Mouse (Mus musculus) kidney, embryonic 15.5 days (tissue): Measurements from ENCODE around the gene Palld. TPM values are rescaled to one million over a fixed set of nuclear protein-coding genes. Genes with fewer than 3 reads are reported as not detected.
A peak's percentile ranks its signal among the peaks of the same experiment; 100 is the strongest.

Experiments
- ATAC-seq: fragments of 200-750 bp; cut with Nextera tagmentation; replicated peaks from 2 replicates; pipeline ENCODE4 v1.8.0; 2017; ENCODE audit warnings: moderate TSS enrichment; ENCODE audit not compliant: low FRiP score
- H3K27ac ChIP-seq: fragments of 300-500 bp; sonication (generic); 2 replicates; pipeline ENCODE4 v1.5.1; 2015; ENCODE audit warnings: mild to moderate bottlenecking, inconsistent platforms
- H3K27me3 ChIP-seq: fragments of 300-500 bp; sonication (generic); 2 replicates; pipeline ENCODE4 v1.6.1; 2015; ENCODE audit warnings: inconsistent platforms
- H3K36me3 ChIP-seq: fragments of 300-500 bp; sonication (generic); 2 replicates; pipeline ENCODE4 v1.6.1; 2015; ENCODE audit warnings: inconsistent platforms
- H3K4me1 ChIP-seq: fragments of 300-500 bp; sonication (generic); 2 replicates; pipeline ENCODE4 v1.6.1; 2015; ENCODE audit warnings: inconsistent platforms
- H3K4me2 ChIP-seq: fragments of 300-500 bp; sonication (generic); 2 replicates; pipeline ENCODE4 v1.6.1; 2015; ENCODE audit warnings: moderate library complexity, mild to moderate bottlenecking, inconsistent platforms
- H3K4me3 ChIP-seq: fragments of 300-500 bp; sonication (generic); replicated peaks from 2 replicates; pipeline ENCODE4 v1.5.1; 2015; ENCODE audit warnings: mild to moderate bottlenecking, inconsistent platforms
- H3K9ac ChIP-seq: fragments of 300-500 bp; sonication (generic); 2 replicates; pipeline ENCODE4 v1.6.1; 2015; ENCODE audit warnings: mild to moderate bottlenecking, inconsistent platforms
- H3K9me3 ChIP-seq: fragments of 300-500 bp; sonication (generic); replicated peaks from 2 replicates; pipeline ENCODE4 v1.6.1; 2016; ENCODE audit warnings: inconsistent platforms
- WGBS: fragments of 180-500 bp; shearing (Covaris S2); methylation state at CpG from one replicate; pipeline ENCODE4 v1.1.7; 2015; ENCODE audit warnings: mixed read lengths; 5-methylcytosine and 5-hydroxymethylcytosine counted together
- polyA plus RNA-seq: library from polyadenylated mRNA; unstranded; fragments of >200 nt; fragmentation: Nextera tagmentation; extraction: Ambion mirVana; gene quantifications from 2 replicates; pipeline ENCODE4 v1.2.1, GENCODE M21; 2015

Palld gene
- polyA plus RNA-seq, 1 experiment from 2014 or later = 76.7 TPM

DNA sequence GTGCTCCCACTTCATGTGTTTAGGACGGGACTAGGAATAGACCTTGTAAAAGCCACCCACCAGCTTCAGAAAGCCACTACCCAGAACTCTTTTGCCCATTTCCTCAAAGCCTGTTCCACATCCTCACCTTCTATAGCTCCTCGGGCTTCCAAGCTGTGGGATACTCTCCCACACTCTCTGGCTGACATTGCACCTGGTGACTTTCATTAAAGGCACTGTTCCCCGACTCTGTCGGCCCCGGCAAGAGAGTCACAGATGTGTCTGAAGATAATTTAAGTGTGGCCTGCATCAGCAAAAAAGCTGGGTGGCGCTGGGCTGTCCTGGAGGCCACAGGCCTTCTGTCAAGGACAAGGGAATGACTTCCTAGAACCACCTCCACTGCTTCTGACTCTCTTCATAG is 350.3 kb downstream of the Palld start:
- Histone ChIP-seq H3K36me3 (peaks cover 25% of the 10 kb centered on the region), H3K4me3 (no peak overlapping the region), H3K9ac (no peak overlapping the region), H3K27me3 (no peaks in the 10 kb centered on the region), H3K27ac (no peak overlapping the region), H3K4me1 (0 out of 2 replicates have a peak, but pooled peaks cover 12% of the 10 kb centered on the region), H3K9me3 (peaks cover 14% of the 10 kb centered on the region; the same call in 1 of the 2 replicates), H3K4me2 (no peak overlapping the region)
- 48% methylated on average over 6 of the region's 6 CpGs for WGBS
- ATAC-seq = no peak

DNA sequence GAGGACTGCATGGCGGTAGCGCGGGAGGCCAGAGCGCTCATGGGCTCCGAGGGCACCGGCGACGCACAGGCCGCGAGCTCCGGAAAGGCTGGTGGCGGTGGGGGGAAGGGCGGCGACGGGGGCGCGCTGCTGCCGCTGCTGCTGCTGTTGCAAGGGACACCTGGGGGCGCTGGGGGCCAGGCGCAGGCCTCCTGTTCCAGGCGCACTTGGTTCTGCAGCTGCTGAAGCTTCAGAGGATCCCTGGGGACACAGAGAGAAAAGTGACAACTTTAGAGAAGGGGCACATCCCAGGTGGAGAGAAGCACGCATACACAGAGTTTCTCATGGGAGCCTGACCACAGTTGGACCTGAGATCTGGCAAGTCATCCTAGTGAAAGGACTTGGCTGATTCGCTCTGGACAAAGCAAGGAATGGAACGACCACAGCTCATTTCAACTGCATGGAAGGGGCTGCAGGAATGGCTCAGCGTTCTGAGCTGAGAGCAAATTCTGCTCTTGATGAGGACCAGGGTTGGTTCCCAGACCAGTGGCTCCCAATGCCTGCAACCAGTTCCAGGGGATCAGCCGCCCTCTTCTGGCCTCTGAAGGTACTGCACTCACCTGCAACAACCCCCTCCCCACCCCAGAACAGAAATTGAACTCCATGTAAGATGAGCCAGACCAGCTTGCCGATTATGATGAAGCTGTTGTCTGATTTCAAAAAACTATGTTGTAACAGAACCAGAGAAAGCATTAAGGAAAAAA is 352.3 kb downstream of the Palld start:
- no peak overlapping the region for H3K9ac ChIP-seq
- no peak for ATAC-seq
- H3K4me3 ChIP-seq = no peak overlapping the region
- peaks cover 14% of the 10 kb centered on the region; the same call in 1 of the 2 replicates for H3K9me3 ChIP-seq
- H3K27me3 ChIP-seq = no peaks in the 10 kb centered on the region
- no peak overlapping the region for H3K4me2 ChIP-seq
- no peak overlapping the region for H3K27ac ChIP-seq
- H3K4me1 ChIP-seq = 0 out of 2 replicates have a peak, but pooled peaks cover 4% of the 10 kb centered on the region
- 57% methylated on average over 27 of the region's 27 CpGs for WGBS
- peaks cover 25% of the 10 kb centered on the region for H3K36me3 ChIP-seq

- Histone ChIP-seq H3K4me3 (no peak overlapping the region), H3K27ac (no peak overlapping the region), H3K9me3 (peaks cover 14% of the 10 kb centered on the region; the same call in 1 of the 2 replicates), H3K36me3 (peaks cover 25% of the 10 kb centered on the region), H3K4me2 (no peak overlapping the region), H3K27me3 (no peaks in the 10 kb centered on the region), H3K4me1 (0 out of 2 replicates have a peak, but pooled peaks cover 4% of the 10 kb centered on the region), H3K9ac (no peak overlapping the region)
- ATAC-seq = 0 out of 2 replicates have a peak, but pooled peaks have one; percentile 33
- 74% methylated on average over 41 of the region's 41 CpGs for WGBS
These were observed 352.9 kb downstream of the Palld start for GRCm38 (mm10) chr8:61549585-61549984.

DNA sequence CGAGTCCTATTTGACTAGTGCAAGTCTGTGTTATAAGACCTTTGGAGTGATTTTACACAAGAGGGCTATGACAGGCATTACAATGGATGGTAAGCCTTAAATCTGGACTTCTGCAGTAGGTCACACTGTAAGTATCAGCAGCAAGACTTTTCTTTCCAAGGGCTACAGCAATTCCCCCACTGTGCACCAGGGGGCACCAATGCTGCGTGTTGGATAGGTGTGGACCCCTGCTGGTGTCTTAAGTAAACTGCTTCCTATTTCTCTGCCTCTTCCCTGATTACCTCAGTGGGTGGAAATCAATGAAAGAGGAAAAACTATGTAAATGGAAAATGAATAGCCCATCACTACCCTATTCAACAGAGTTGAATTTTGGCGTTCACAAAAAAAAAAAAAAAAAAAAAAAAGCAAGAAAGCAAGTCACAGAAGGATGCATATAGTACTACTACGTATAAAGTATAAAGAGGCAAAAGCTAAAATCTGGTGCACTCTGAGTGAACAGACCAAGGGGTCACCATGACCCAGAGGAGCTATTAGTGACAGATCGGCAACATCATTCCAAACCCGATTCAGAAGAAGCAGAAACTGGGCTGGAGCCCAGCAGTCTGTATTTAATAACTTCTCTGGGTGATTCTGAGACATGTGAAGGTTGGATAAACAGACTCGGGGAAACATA is 362.5 kb downstream of the Palld start:
- Histone ChIP-seq H3K4me2 (no peak overlapping the region), H3K36me3 (peaks cover 26% of the 10 kb centered on the region), H3K9me3 (no peaks in the 10 kb centered on the region), H3K9ac (no peak overlapping the region), H3K27ac (no peak overlapping the region), H3K27me3 (no peaks in the 10 kb centered on the region), H3K4me1 (no peaks in the 10 kb centered on the region), H3K4me3 (no peak overlapping the region)
- peak; percentile 46 for ATAC-seq
- WGBS = 44% methylated on average over 7 of the region's 7 CpGs

- ATAC-seq = no peak
- Histone ChIP-seq H3K36me3 (peaks cover 31% of the 10 kb centered on the region), H3K9me3 (no peaks in the 10 kb centered on the region), H3K4me2 (no peak overlapping the region), H3K27me3 (no peaks in the 10 kb centered on the region), H3K9ac (no peak overlapping the region), H3K4me1 (no peaks in the 10 kb centered on the region), H3K4me3 (no peak overlapping the region), H3K27ac (no peak overlapping the region)
- WGBS = 80% methylated on average over 5 of the region's 5 CpGs
These were observed 365.0 kb downstream of the Palld start for GRCm38 (mm10) chr8:61537471-61537870.

DNA sequence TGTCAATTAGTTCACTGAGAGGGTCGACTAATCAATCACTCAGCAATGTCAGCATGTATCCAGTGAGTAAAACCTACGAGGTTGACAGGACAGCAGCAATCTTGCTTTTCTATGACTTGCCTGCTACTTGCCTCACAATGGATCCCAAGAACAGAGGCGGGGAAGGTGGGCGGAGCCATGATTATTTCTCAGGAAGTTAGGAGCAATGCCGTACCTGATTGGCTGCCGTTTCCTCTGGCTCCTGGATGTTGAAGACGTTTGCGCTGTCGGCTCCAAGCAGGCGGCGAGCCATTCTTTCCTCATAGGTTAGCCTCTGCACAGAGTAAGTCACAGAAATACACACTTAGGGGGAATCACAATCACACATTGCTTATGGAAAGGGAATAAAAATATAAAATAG is 367.0 kb downstream of the Palld start:
- Histone ChIP-seq H3K36me3 (peaks cover 41% of the 10 kb centered on the region), H3K9ac (no peak overlapping the region), H3K4me2 (no peak overlapping the region), H3K9me3 (no peaks in the 10 kb centered on the region), H3K27ac (no peak overlapping the region), H3K4me3 (no peak overlapping the region), H3K4me1 (no peaks in the 10 kb centered on the region), H3K27me3 (no peaks in the 10 kb centered on the region)
- 81% methylated on average over 11 of the region's 11 CpGs for WGBS
- ATAC-seq = no peak

- Histone ChIP-seq H3K4me2 (no peak overlapping the region), H3K9me3 (no peaks in the 10 kb centered on the region), H3K4me1 (no peaks in the 10 kb centered on the region), H3K27ac (no peak overlapping the region), H3K9ac (no peak overlapping the region), H3K36me3 (peaks cover 52% of the 10 kb centered on the region), H3K4me3 (no peak overlapping the region), H3K27me3 (no peaks in the 10 kb centered on the region)
- no peak; the same call in 1 of the 2 replicates for ATAC-seq
- 59% methylated on average over 16 of the region's 16 CpGs for WGBS
These were observed 369.0 kb downstream of the Palld start for GRCm38 (mm10) chr8:61533356-61533926.

DNA sequence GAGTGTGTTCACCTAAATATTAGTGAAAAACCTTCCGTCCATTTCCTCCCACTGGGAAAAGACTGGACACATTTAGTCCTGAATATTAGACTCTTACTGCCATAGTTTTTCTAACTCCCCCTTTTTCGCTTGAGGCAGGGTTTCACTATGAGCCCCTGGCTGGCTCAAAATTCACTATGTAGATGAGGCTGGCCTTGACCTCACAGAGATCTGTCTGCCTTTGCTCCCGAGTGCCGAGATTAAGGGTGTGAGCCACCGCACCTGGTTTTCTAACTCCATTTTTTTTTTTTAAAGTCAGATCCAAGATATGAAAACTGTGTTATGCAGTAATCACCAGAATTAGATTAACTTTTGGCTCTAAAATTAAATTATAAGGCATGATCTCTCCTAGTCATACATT is 369.7 kb downstream of the Palld start:
- Histone ChIP-seq H3K4me1 (no peaks in the 10 kb centered on the region), H3K9me3 (no peaks in the 10 kb centered on the region), H3K4me2 (no peak overlapping the region), H3K9ac (no peak overlapping the region), H3K36me3 (peaks cover 54% of the 10 kb centered on the region), H3K4me3 (no peak overlapping the region), H3K27me3 (no peaks in the 10 kb centered on the region), H3K27ac (no peak overlapping the region)
- ATAC-seq = no peak
- WGBS = 80% methylated on average over 5 of the region's 5 CpGs

GRCm38 (mm10) chr8:61531944-61532795 is 370.3 kb downstream of the Palld start:
- Histone ChIP-seq H3K4me2 (no peak overlapping the region), H3K4me3 (no peak overlapping the region), H3K9me3 (no peaks in the 10 kb centered on the region), H3K4me1 (no peaks in the 10 kb centered on the region), H3K27me3 (no peaks in the 10 kb centered on the region), H3K27ac (no peak overlapping the region), H3K36me3 (peaks cover 55% of the 10 kb centered on the region), H3K9ac (no peak overlapping the region)
- 72% methylated on average over 22 of the region's 22 CpGs for WGBS
- 0 out of 2 replicates have a peak, but pooled peaks have one; percentile 4 for ATAC-seq

DNA sequence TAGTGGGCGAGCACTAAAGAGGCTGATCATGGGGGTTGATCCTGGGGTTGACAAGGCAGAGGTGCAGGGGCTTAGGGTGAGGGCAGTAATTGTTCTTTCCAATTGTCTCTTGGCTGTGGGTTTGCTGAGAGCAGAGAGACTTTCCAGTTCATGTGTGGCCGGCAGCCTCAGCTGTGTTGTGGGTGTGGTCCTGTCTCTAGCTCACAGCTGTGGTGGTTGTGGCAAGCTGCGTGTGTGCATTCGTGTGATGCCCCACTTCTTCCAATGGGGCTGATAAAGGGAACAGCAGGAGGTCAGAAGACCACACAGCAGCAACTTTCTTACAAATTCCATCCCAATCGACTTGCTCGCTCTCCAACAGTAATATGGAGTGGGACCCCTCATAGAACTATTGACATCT is 373.8 kb downstream of the Palld start:
- no peak overlapping the region for H3K27ac ChIP-seq
- peaks cover 56% of the 10 kb centered on the region for H3K36me3 ChIP-seq
- no peaks in the 10 kb centered on the region for H3K4me1 ChIP-seq
- 86% methylated on average over 6 of the region's 6 CpGs for WGBS
- no peak overlapping the region for H3K4me2 ChIP-seq
- H3K9ac ChIP-seq = no peak overlapping the region
- H3K27me3 ChIP-seq = no peaks in the 10 kb centered on the region
- no peaks in the 10 kb centered on the region for H3K9me3 ChIP-seq
- H3K4me3 ChIP-seq = no peak overlapping the region
- no peak for ATAC-seq

GRCm38 (mm10) chr8:61528197-61528596 is 374.3 kb downstream of the Palld start:
- Histone ChIP-seq H3K9me3 (no peaks in the 10 kb centered on the region), H3K4me1 (no peaks in the 10 kb centered on the region), H3K27me3 (no peaks in the 10 kb centered on the region), H3K4me3 (no peak overlapping the region), H3K9ac (no peak overlapping the region), H3K36me3 (peaks cover 56% of the 10 kb centered on the region), H3K4me2 (no peak overlapping the region), H3K27ac (no peak overlapping the region)
- 88% methylated on average over 9 of the region's 9 CpGs for WGBS
- no peak for ATAC-seq
